Comparison of ENCODE assay signal across 26 mouse cellular contexts in genomic region chr1:58410198-58410588, GRCm38 (mm10). TPM values are rescaled to one million over a fixed set of nuclear protein-coding genes. Genes with fewer than 3 reads are reported as not detected.
A peak's percentile ranks its signal among the peaks of the same experiment; 100 is the strongest.
DNase-seq lines count a peak whose midpoint lies in the region; ATAC-seq and TF ChIP-seq lines count a peak whose summit lies in the region.
"Had no signal": no experiment of that assay in that cellular context is flagged by ENCODE, and none has a peak within 500 bp of the region (broad histone marks: within the 10 kb centered on the region; RNA-seq: fewer than 3 reads in every experiment).

No protein-coding gene starts in this region.

- POLR2A ChIA-PET in Patski (lab: Charles Lee) = interaction anchor here (0.8 to 1.5 kb wide), 4 partner anchors 9 to 16 kb away, joined by 3 to 5 read pairs (median 3); no protein-coding TSS in a partner anchor

- TF ChIP-seq RAD21 in CH12.LX (IDR thresholded peaks at IDR 0.05; ENCODE audit: low read depth, low read length) = no peak

- no peak overlapping the region for H3K4me3 ChIP-seq in hindbrain, embryonic 16.5 days (ENCODE audit: low read length)
- H3K4me3 ChIP-seq in hindbrain, embryonic 10.5 days = no peak overlapping the region
- H3K4me3 ChIP-seq in CH12.LX (replicated peaks in 1 of 3; ENCODE audit: low read depth in 2 of 3, low read length in 2 of 3, poor library complexity in 1 of 3) = no peak overlapping the region
- no peak overlapping the region for H3K4me3 ChIP-seq in limb, embryonic 15.5 days
- H3K4me3 ChIP-seq: forebrain, embryonic 15.5 days; heart, embryonic 10.5 days; heart, embryonic 15.5 days; hindbrain, embryonic 12.5 days; lung, embryonic 15.5 days; megakaryocyte, embryonic 14.5 days; stomach, embryonic 15.5 days had no signal

- no peak for DNase-seq in hindbrain, embryonic 10.5 days (ENCODE audit: low spot score)
- DNase-seq in CH12.LX (ENCODE audit: extremely low read depth) (no peak), Patski (ENCODE audit: low read depth, low spot score) (no peak)
- DNase-seq in cerebellum, adult 11 months = no peak
- no peak for DNase-seq in left cerebral cortex, adult 18-20 months (ENCODE audit: low spot score in 2 of 2)
- DNase-seq: adrenal gland, postnatal 14 days; cerebellum, adult 11-12 months; cerebellum, adult 9-11 months; gastrocnemius, postnatal 14 days; kidney, adult 18-20 months; kidney, postnatal 36 days; left cerebral cortex, postnatal 4 days; lung, postnatal 4 days; midbrain, embryonic 14.5 days; right cerebral cortex, postnatal 25 days; thymus, postnatal 25 days had no signal

- dilution Hi-C loops in CH12.LX (cut with MboI; ENCODE audit: extremely low pct_ligation_motif_present, extremely low pct_unique_long_range_greater_than_20kb, low sequenced_read_pairs) = no loop called here

- TF ChIP-seq CTCF in CH12.LX (conservative IDR thresholded peaks at IDR 0.05 in 1 of 2, IDR thresholded peaks at IDR 0.05 in 1 of 2; ENCODE audit: low read depth in 2 of 2, low read length in 2 of 2) (no peak), Patski (IDR thresholded peaks at IDR 0.05) (no peak)

- ATAC-seq in hindbrain, embryonic 16.5 days = peak; percentile 26; the same call in 1 of the 2 replicates
- peak; percentile 42 for ATAC-seq in Patski
- no peak for ATAC-seq in limb, embryonic 15.5 days (ENCODE audit: insufficient number of reproducible peaks, low FRiP score, low TSS enrichment, low read depth)
- ATAC-seq: CD4-positive, CD25-positive, alpha-beta regulatory T cell, adult 4 months; forebrain, embryonic 15.5 days had no signal

- H3K36me3 ChIP-seq in hindbrain, embryonic 16.5 days (ENCODE audit: control insufficient read depth, insufficient read depth, low read length) = peaks cover 41% of the 10 kb centered on the region
- peaks cover 88% of the 10 kb centered on the region for H3K36me3 ChIP-seq in hindbrain, embryonic 10.5 days
- H3K36me3 ChIP-seq in CH12.LX (replicated peaks in 1 of 2; ENCODE audit: control insufficient read depth in 1 of 2, insufficient read depth in 1 of 2, low read length in 1 of 2) = peaks cover 55 to 76% of the 10 kb centered on the region in 2 experiments
- H3K36me3 ChIP-seq in limb, embryonic 15.5 days = peaks cover 68% of the 10 kb centered on the region

- TF ChIP-seq POLR2A in CH12.LX (IDR thresholded peaks at IDR 0.05; ENCODE audit: low read depth, low read length) = no peak

- H3K27me3 ChIP-seq in hindbrain, embryonic 16.5 days (replicated peaks; ENCODE audit: control insufficient read depth, insufficient read depth, low read length) = no peaks in the 10 kb centered on the region
- no peaks in the 10 kb centered on the region for H3K27me3 ChIP-seq in hindbrain, embryonic 10.5 days (ENCODE audit: insufficient read depth, poor library complexity, severe bottlenecking)
- H3K27me3 ChIP-seq in CH12.LX (replicated peaks) (no peaks in the 10 kb centered on the region), Patski (no peaks in the 10 kb centered on the region)
- no peaks in the 10 kb centered on the region for H3K27me3 ChIP-seq in limb, embryonic 15.5 days
- H3K27me3 ChIP-seq: forebrain, embryonic 15.5 days; heart, embryonic 15.5 days; hindbrain, embryonic 12.5 days; lung, embryonic 15.5 days; megakaryocyte, embryonic 14.5 days; stomach, embryonic 15.5 days had no signal

- WGBS in hindbrain, embryonic 16.5 days = 85% methylated on average over 3 of the region's 3 CpGs
- WGBS in hindbrain, embryonic 10.5 days = 88% methylated on average over 3 of the region's 3 CpGs
- 75% methylated on average over 3 of the region's 3 CpGs for WGBS in limb, embryonic 15.5 days

- H3K4me1 ChIP-seq in hindbrain, embryonic 16.5 days (ENCODE audit: control insufficient read depth, insufficient read depth, low read depth, low read length) = no peaks in the 10 kb centered on the region
- no peaks in the 10 kb centered on the region for H3K4me1 ChIP-seq in hindbrain, embryonic 10.5 days (replicated peaks)
- H3K4me1 ChIP-seq in CH12.LX (ENCODE audit: control insufficient read depth in 1 of 2, insufficient read depth in 2 of 2) = no peaks in the 10 kb centered on the region
- no peaks in the 10 kb centered on the region for H3K4me1 ChIP-seq in limb, embryonic 15.5 days
- H3K4me1 ChIP-seq: forebrain, embryonic 15.5 days; heart, embryonic 10.5 days; heart, embryonic 15.5 days; hindbrain, embryonic 12.5 days; lung, embryonic 15.5 days; stomach, embryonic 15.5 days had no signal

- in situ Hi-C loops in CH12.LX (cut with MboI; ENCODE audit: low pct_ligation_motif_present, low pct_unique_long_range_greater_than_20kb, low sequenced_read_pairs) = no loop called here
- in situ Hi-C loops in Patski (cut with MboI; ENCODE audit: low pct_unique_long_range_greater_than_20kb) = loop anchor here (25.0 kb wide), 1 partner anchor 998 kb away; the partner anchor contains the start of genes Maip1 and Tyw5

- peaks cover 2% of the 10 kb centered on the region for H3K79me2 ChIP-seq in CH12.LX (replicated peaks; ENCODE audit: control insufficient read depth, extremely low read depth, insufficient read depth, poor library complexity, severe bottlenecking)

- no peak for TF ChIP-seq EP300 in CH12.LX (IDR thresholded peaks at IDR 0.05; ENCODE audit: low read length)

- H3K9ac ChIP-seq in hindbrain, embryonic 16.5 days (ENCODE audit: low read depth, low read length) = no peak overlapping the region
- no peak overlapping the region for H3K9ac ChIP-seq in CH12.LX (ENCODE audit: insufficient read depth, low read depth)
- H3K9ac ChIP-seq in limb, embryonic 15.5 days = no peak overlapping the region
- H3K9ac ChIP-seq: forebrain, embryonic 15.5 days; heart, embryonic 15.5 days; hindbrain, embryonic 12.5 days; lung, embryonic 15.5 days; stomach, embryonic 15.5 days had no signal

- CTCF ChIA-PET in Patski (lab: Charles Lee) = interaction anchor here (1.6 kb wide), 1 partner anchor 12 kb away, joined by 4 read pairs; no protein-coding TSS in a partner anchor

- no peak overlapping the region for H3K4me2 ChIP-seq in hindbrain, embryonic 16.5 days (ENCODE audit: low read length)
- H3K4me2 ChIP-seq in CH12.LX (ENCODE audit: insufficient read depth, low read depth, poor library complexity, severe bottlenecking) = no peak overlapping the region
- H3K4me2 ChIP-seq in limb, embryonic 15.5 days = no peak overlapping the region
- H3K4me2 ChIP-seq: forebrain, embryonic 15.5 days; heart, embryonic 15.5 days; hindbrain, embryonic 12.5 days; lung, embryonic 15.5 days; stomach, embryonic 15.5 days had no signal

- H3K27ac ChIP-seq in hindbrain, embryonic 16.5 days (ENCODE audit: low read depth, low read length) = no peak overlapping the region
- no peak overlapping the region for H3K27ac ChIP-seq in hindbrain, embryonic 10.5 days
- no peak overlapping the region for H3K27ac ChIP-seq in CH12.LX (ENCODE audit: insufficient read depth, low read depth)
- peak overlapping the region; percentile 2; the same call in 1 of the 2 replicates for H3K27ac ChIP-seq in limb, embryonic 15.5 days
- H3K27ac ChIP-seq: forebrain, embryonic 15.5 days; heart, embryonic 10.5 days; heart, embryonic 15.5 days; hindbrain, embryonic 12.5 days; lung, embryonic 15.5 days; stomach, embryonic 15.5 days had no signal

- no peaks in the 10 kb centered on the region for H3K9me3 ChIP-seq in hindbrain, embryonic 16.5 days (ENCODE audit: control insufficient read depth, low read length)
- no peaks in the 10 kb centered on the region for H3K9me3 ChIP-seq in hindbrain, embryonic 10.5 days
- no peaks in the 10 kb centered on the region for H3K9me3 ChIP-seq in CH12.LX (replicated peaks; ENCODE audit: low read length)
- no peaks in the 10 kb centered on the region for H3K9me3 ChIP-seq in limb, embryonic 15.5 days
- H3K9me3 ChIP-seq: forebrain, embryonic 15.5 days; heart, embryonic 10.5 days; heart, embryonic 15.5 days; hindbrain, embryonic 12.5 days; lung, embryonic 15.5 days; megakaryocyte, embryonic 14.5 days; stomach, embryonic 15.5 days had no signal

TF ChIP-seq in CH12.LX, 34 proteins besides CTCF, POLR2A, EP300 and RAD21 (continues in another document):
- TF ChIP-seq POLR2AphosphoS2 (IDR thresholded peaks at IDR 0.05; ENCODE audit: low read depth, low read length) = peak; percentile 63

RNA-seq across cellular contexts. Expression of gene Clk1, which starts 13.7 kb away (rescaled TPM):
- polyA plus RNA-seq in hindbrain, embryonic 16.5 days (2015; fragmentation: Nextera tagmentation; extraction: Ambion mirVana) = 150 and 151 TPM in 2 replicates
- polyA plus RNA-seq in hindbrain, embryonic 10.5 days (2016; fragmentation: Nextera tagmentation; extraction: Ambion mirVana) = 121 and 127 TPM in 2 replicates
- total RNA-seq in CH12.LX (2012; rRNA removed) = 90.0 and 107 TPM in 2 replicates
- 209 and 233 TPM in 2 replicates for total RNA-seq in CH12.LX (2014; rRNA removed)
- polyA plus RNA-seq in CH12.LX (2012; ENCODE audit: insufficient read length, low read depth) = 119 and 126 TPM in 2 replicates
- 109 TPM for polyA plus RNA-seq in Patski (2021)
- 207 and 212 TPM in 2 replicates for polyA plus RNA-seq in limb, embryonic 15.5 days (2015; fragmentation: Nextera tagmentation; extraction: Ambion mirVana)
- 100 to 1,000 TPM; 119 to 126 TPM for total RNA-seq in left cerebral cortex, adult 18-20 months (2021)

RNA-seq across cellular contexts. Expression of gene Bzw1, which starts 17.5 kb away (rescaled TPM):
- 322 TPM in 2 replicates for polyA plus RNA-seq in hindbrain, embryonic 16.5 days (2015; fragmentation: Nextera tagmentation; extraction: Ambion mirVana)
- 367 and 442 TPM in 2 replicates for polyA plus RNA-seq in hindbrain, embryonic 10.5 days (2016; fragmentation: Nextera tagmentation; extraction: Ambion mirVana)
- total RNA-seq in CH12.LX (2012; rRNA removed) (104 and 151 TPM in 2 replicates), CH12.LX (2014; rRNA removed) (252 and 289 TPM in 2 replicates)
- polyA plus RNA-seq in CH12.LX (2012; ENCODE audit: insufficient read length, low read depth) (225 and 243 TPM in 2 replicates), Patski (2021) (205 TPM)
- polyA plus RNA-seq in limb, embryonic 15.5 days (2015; fragmentation: Nextera tagmentation; extraction: Ambion mirVana) = 306 and 334 TPM in 2 replicates
- total RNA-seq in left cerebral cortex, adult 18-20 months (2021) = 100 to 1,000 TPM; 145 TPM

RNA-seq across cellular contexts. Expression of gene Nif3l1, which starts 34.8 kb away (rescaled TPM):
- polyA plus RNA-seq in hindbrain, embryonic 16.5 days (2015; fragmentation: Nextera tagmentation; extraction: Ambion mirVana) = 49.6 and 50.7 TPM in 2 replicates
- 70.7 and 75.9 TPM in 2 replicates for polyA plus RNA-seq in hindbrain, embryonic 10.5 days (2016; fragmentation: Nextera tagmentation; extraction: Ambion mirVana)
- total RNA-seq in CH12.LX (2012; rRNA removed) (34.5 and 40.8 TPM in 2 replicates), CH12.LX (2014; rRNA removed) (70.1 and 107 TPM in 2 replicates)
- polyA plus RNA-seq in CH12.LX (2012; ENCODE audit: insufficient read length, low read depth) (39.6 and 43.5 TPM in 2 replicates), Patski (2021) (25.5 TPM)
- 42.8 and 43.2 TPM in 2 replicates for polyA plus RNA-seq in limb, embryonic 15.5 days (2015; fragmentation: Nextera tagmentation; extraction: Ambion mirVana)
- total RNA-seq in left cerebral cortex, adult 18-20 months (2021) = 10 to 100 TPM; 16.6 to 19.7 TPM

RNA-seq across cellular contexts. Expression of gene Ppil3, which starts 35.1 kb away (rescaled TPM):
- polyA plus RNA-seq in hindbrain, embryonic 16.5 days (2015; fragmentation: Nextera tagmentation; extraction: Ambion mirVana) = 47.7 and 51.0 TPM in 2 replicates
- 54.8 and 58.9 TPM in 2 replicates for polyA plus RNA-seq in hindbrain, embryonic 10.5 days (2016; fragmentation: Nextera tagmentation; extraction: Ambion mirVana)
- total RNA-seq in CH12.LX (2012; rRNA removed) (66.1 and 90.4 TPM in 2 replicates), CH12.LX (2014; rRNA removed) (161 and 191 TPM in 2 replicates)
- polyA plus RNA-seq in CH12.LX (2012; ENCODE audit: insufficient read length, low read depth) (103 and 114 TPM in 2 replicates), Patski (2021) (56.3 TPM)
- polyA plus RNA-seq in limb, embryonic 15.5 days (2015; fragmentation: Nextera tagmentation; extraction: Ambion mirVana) = 46.3 and 53.3 TPM in 2 replicates
- total RNA-seq in left cerebral cortex, adult 18-20 months (2021) = 10 to 100 TPM; 25.9 to 28.6 TPM
